Mouse (Mus musculus): ENCODE measurements around the gene Pbx4.

- TF ChIP-seq POLR2A (IDR thresholded peaks at IDR 0.05; ENCODE audit: borderline replicate concordance, control insufficient read depth, low read depth, low read length) (no peak), CTCF (IDR thresholded peaks at IDR 0.05; ENCODE audit: control insufficient read depth, insufficient read depth, low read length) (no peak)
These were observed 44.7 kb downstream of the Pbx4 start for GRCm38 (mm10) chr8:69876967-69877366.

Measured in bone marrow, adult 2 months (tissue).